Mouse (Mus musculus): ENCODE data around the gene H6pd.

H6pd gene

GRCm38 (mm10) chr4:149942831-149943741 lies 65.7 kb downstream of the H6pd start:
- no peak for DNase-seq (ENCODE audit: low spot score)

- DNase-seq (ENCODE audit: low spot score) = no peak
Observed at GRCm38 (mm10) chr4:149941067-149941755, 67.6 kb downstream of the H6pd start.

GRCm38 (mm10) chr4:149938701-149939100 lies 70.1 kb downstream of the H6pd start:
- no peak for DNase-seq (ENCODE audit: low spot score)

- no peak for DNase-seq (ENCODE audit: low spot score)
Observed at GRCm38 (mm10) chr4:149936921-149937320, 71.9 kb downstream of the H6pd start.

GRCm38 (mm10) chr4:149935470-149935869 lies 73.4 kb downstream of the H6pd start:
- no peak for DNase-seq (ENCODE audit: low spot score)

- no peak for DNase-seq (ENCODE audit: low spot score)
Observed at GRCm38 (mm10) chr4:149933519-149934245, 75.1 kb downstream of the H6pd start.

- DNase-seq (ENCODE audit: low spot score) = no peak
Observed at GRCm38 (mm10) chr4:149933025-149933424, 75.8 kb downstream of the H6pd start.

- no peak for DNase-seq (ENCODE audit: low spot score)
Observed at GRCm38 (mm10) chr4:149932108-149932815, 76.6 kb downstream of the H6pd start.

GRCm38 (mm10) chr4:149930755-149931154 lies 78.1 kb downstream of the H6pd start:
- no peak for DNase-seq (ENCODE audit: low spot score)
